Mouse (Mus musculus) lung, adult 2 months (tissue): Measurements from ENCODE around the gene Wee1. TPM values are rescaled to one million over a fixed set of nuclear protein-coding genes. Genes with fewer than 3 reads are reported as not detected.
A peak's percentile ranks its signal among the peaks of the same experiment; 100 is the strongest.
"Not testable (repeated sequence)": the region's sequence is repeated elsewhere in the genome, so short reads cannot be mapped to it uniquely, and the experiment has no call there.

Source experiments
- DNase-seq: peaks from one replicate; pipeline ENCODE4 v3.0.0; 2022
- H3K4me1 ChIP-seq: fragments of 200-500 bp; 2 replicates; pipeline ENCODE4 v1.6.1; 2011; ENCODE audit warnings: low read length; ENCODE audit not compliant: control insufficient read depth, insufficient read depth
- H3K4me3 ChIP-seq: fragments of 200-500 bp; replicated peaks from 2 replicates; pipeline ENCODE3; 2011; ENCODE audit warnings: low read depth, mild to moderate bottlenecking, control low read depth, low read length; ENCODE audit errors: extremely low read depth
- CTCF ChIP-seq: fragments of 200-500 bp; IDR thresholded peaks from 2 replicates; pipeline ENCODE4 v1.5.1; 2011; ENCODE audit warnings: mild to moderate bottlenecking, low read length, control low read depth; ENCODE audit not compliant: insufficient read depth
- POLR2A ChIP-seq: fragments of 200-500 bp; IDR thresholded peaks from 2 replicates; pipeline ENCODE4 v1.6.1; 2011; ENCODE audit warnings: low read depth, mild to moderate bottlenecking, control low read depth, low read length, borderline replicate concordance; ENCODE audit errors: extremely low read depth
- WGBS: fragments of 180-500 bp; shearing (Covaris S2); methylation state at CpG from one replicate; pipeline ENCODE4 v1.1.7; 2018; 5-methylcytosine and 5-hydroxymethylcytosine counted together
- polyA plus RNA-seq: library from polyadenylated mRNA; depleted of rRNA; stranded (reverse); fragments of >200 nt; gene quantifications from 2 replicates; pipeline ENCODE4 v1.2.3, GENCODE M21; 2012

The Wee1 gene
- polyA plus RNA-seq, 1 experiment: 2.9 TPM

DNA sequence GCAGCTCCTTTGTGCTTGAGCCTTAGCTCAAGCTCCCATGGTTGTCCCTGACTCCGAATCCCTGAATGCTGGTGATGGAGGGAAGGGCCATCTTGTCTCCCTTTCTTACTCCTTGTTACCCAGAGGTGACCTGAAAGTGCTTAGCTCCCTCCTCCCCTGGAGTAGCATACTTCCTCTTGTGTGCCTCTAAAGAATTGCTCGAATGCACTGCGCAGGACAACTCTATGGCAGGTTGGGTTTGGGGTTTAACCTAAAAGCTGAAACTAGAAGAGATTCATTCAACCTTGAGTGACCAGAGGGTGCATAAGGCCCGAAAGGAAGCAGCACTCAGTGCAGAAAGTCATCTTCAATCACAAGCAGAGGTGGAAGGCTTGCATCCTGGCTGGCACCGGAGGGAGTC is 31.0 kb downstream of the Wee1 start:
- no peak for DNase-seq
- 80% methylated on average over 5 of the region's 5 CpGs for WGBS
- TF ChIP-seq CTCF (no peak), POLR2A (no peak)
- Histone ChIP-seq H3K4me1 (peaks cover 5% of the 10 kb centered on the region), H3K4me3 (no peak overlapping the region)

DNA sequence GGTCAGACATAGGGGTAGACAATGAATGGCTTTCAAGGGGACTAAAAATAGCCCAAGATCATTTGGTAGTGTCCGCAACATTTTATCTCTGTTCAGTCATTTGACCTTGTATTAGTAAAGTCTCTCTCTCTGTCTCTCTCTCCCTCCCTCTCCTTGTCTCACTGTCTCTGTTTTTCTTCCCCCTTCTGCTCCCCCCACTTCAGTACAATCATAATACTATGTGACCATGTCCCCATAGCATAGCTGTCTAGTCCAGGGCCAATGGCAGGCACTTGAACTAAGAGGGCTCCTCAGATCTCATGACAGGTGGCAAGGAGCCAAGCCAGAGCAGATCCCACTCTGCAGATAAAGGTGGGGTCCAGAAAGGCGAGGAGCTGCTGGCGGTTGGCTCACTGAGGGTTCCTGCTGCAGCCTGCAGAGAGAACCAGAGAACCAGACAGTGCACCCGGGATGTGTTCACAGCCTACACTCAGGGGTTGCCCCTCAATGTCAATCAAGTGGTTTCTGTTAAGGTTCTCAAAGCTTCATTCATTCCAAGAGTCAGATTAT is 34.9 kb downstream of the Wee1 start:
- WGBS: 25% methylated on average over 4 of the region's 4 CpGs
- no peak for TF ChIP-seq POLR2A
- TF ChIP-seq CTCF: no peak

DNA sequence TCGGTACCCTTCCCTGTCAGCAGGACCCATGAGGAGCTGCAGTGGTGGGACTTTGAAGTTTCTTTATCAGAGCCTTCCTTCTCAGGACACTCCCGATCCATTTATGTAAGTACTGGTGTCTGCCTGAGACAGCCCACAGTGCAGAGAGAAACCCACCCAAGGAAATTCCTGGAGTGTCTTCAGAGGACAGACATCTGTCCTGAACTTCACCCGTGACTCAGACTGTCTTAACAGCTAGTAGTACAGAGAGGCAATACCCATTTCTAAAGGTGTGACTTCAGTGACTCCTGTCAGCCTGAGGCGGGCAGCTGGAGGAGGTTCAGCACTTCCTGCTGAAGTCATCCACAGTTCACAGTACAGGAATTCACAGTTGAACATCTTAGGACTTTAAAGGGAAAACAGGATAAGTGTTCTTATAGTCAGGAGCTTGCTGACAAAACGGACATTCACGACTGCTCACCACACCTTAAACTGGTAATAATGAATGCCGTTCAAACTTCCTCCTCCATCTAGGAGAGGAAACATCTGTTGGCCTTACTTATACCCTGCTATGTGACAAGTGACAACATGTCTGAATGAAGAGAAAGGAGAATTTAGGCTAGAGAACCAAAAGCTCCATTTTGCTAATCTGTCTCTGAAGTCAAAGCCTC is 35.5 kb downstream of the Wee1 start:
- TF ChIP-seq POLR2A: no peak
- DNase-seq: peak; percentile 20
- Histone ChIP-seq H3K4me1 (peaks cover 5% of the 10 kb centered on the region), H3K4me3 (no peak overlapping the region)
- WGBS: 7% methylated on average over 7 of the region's 7 CpGs

More for the DNA sequence above, 34.9 kb downstream of the Wee1 start:
- Histone ChIP-seq H3K4me1 (peaks cover 5% of the 10 kb centered on the region), H3K4me3 (no peak overlapping the region)
- peak; percentile 10 for DNase-seq

DNA sequence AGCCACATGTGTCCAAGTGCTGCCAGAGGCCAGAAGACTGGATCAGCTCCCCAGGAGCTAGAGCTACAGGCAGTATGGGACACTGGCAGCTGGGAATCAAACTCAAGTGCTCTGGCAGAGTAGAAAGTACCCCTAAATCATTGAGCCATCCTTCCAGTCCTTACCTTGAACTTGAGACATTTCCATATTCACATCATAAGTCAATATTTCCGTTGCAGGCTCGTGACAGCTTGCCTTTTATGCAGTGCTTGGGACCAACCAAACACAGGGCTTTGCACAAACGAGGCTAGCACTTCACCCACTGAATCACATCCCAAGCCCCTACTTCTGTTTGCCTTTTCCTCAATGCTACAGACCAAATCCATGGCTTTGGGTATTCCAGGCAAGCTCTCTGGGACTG is 36.2 kb downstream of the Wee1 start:
- DNase-seq: no peak
- Histone ChIP-seq H3K4me1 (peaks cover 5% of the 10 kb centered on the region), H3K4me3 (no peak overlapping the region)
- TF ChIP-seq CTCF: no peak
- no peak for TF ChIP-seq POLR2A
- 72% methylated on average over 3 of the region's 3 CpGs for WGBS

DNA sequence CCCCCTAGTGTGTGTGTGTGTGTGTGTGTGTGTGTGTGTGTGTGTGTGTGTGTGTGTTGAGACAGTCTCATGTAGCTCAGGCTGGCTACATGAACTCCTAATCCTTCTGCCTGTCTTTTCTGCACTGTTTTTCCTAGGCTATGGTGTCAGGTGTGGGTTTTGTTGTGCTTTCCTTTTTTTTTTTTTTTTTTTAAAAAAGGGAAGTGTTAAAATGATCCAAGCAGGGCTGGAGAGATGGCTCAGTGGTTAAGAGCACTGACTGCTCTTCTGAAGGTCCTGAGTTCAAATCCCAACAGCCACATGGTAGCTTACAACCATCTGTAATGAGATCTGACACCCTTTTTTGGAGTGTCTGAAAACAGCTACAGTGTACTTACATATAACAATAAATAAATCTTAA is 38.3 kb downstream of the Wee1 start:
- H3K4me1 ChIP-seq, DNase-seq, H3K4me3 ChIP-seq: not testable (repeated sequence)

DNA sequence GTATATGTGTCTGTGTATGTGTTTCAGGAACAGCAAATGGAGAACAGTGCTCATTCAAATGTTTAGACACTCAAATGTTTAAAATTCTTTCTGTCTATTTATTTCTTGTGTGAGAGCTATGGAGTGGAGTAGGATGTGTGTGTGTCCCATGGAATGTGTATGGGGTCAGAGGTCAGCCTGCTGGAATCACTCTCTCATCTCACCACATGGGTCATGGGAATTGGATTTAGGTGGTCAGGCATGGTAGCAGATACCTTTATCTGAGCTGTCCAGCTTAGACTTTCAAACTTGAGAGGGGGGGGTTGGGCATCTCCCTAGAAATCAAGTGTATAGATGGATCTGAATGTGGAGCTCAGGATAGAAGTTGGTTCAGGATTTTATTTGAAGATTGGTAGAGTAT is 38.8 kb downstream of the Wee1 start:
- TF ChIP-seq POLR2A: no peak
- TF ChIP-seq CTCF: no peak
- no peak overlapping the region for H3K4me3 ChIP-seq
- DNase-seq: no peak
- peaks cover 5% of the 10 kb centered on the region for H3K4me1 ChIP-seq

DNA sequence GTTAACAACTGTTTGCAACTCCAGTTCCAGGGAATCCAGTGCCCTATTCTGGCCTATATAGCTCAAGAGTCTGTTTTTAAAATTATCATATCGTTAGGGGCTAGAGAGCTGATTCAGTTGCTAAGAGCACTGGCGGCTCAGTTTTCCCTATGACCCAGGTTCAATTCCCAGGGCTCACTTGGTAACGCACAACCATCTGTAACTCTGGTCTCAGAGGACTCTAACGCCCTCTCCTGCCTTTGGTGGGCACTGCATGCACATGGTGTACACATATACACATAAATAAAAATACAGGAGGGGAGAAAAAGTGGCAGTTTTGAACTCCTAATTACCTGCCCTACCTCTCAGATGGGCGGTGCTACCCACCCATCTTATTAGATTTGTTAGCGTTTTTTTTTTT is 41.2 kb downstream of the Wee1 start:
- WGBS: 91% methylated on average over 6 of the region's 6 CpGs
- DNase-seq: no peak

DNA sequence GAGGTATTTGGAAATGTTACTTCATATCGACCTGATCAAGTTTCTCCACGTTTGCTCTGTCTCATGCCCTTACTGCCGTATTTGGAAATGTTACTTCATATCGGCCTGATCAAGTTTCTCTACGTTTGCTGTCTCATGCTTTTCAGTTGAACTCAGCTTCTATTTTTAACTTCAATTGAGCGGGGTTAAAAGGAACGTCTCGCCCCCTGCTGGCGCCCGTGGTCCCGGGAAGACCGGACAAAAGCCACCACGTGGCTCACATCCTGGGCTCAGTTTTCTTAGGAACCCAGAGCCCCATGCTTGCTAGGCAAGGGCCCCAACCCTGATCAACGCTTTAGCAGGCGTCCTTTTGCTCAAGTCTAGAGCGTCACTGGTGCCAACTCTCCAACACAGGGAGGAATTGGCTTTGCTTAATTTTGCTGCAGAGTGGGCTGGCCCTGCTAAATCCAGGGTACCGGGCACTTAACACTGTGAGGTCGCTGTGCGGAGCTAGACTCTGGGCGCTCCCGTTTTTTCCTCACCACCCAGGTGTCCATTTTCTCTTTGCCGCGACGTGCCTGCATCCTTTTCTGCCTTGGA is 42.3 kb downstream of the Wee1 start:
- peak; percentile 84 for DNase-seq
- no peaks in the 10 kb centered on the region; the same call in 1 of the 2 replicates for H3K4me1 ChIP-seq
- peak overlapping the region; percentile 74 for H3K4me3 ChIP-seq
- TF ChIP-seq CTCF (peak; percentile 59), POLR2A (peak; percentile 55; the same call in 1 of the 2 replicates)
- 1% methylated on average over 24 of the region's 24 CpGs for WGBS

More for the DNA sequence above, 41.2 kb downstream of the Wee1 start:
- TF ChIP-seq CTCF: 0 out of 2 replicates have a peak, but pooled peaks have one; percentile 7
- no peak for TF ChIP-seq POLR2A
- Histone ChIP-seq H3K4me3 (no peak overlapping the region), H3K4me1 (no peaks in the 10 kb centered on the region; the same call in 1 of the 2 replicates)

DNA sequence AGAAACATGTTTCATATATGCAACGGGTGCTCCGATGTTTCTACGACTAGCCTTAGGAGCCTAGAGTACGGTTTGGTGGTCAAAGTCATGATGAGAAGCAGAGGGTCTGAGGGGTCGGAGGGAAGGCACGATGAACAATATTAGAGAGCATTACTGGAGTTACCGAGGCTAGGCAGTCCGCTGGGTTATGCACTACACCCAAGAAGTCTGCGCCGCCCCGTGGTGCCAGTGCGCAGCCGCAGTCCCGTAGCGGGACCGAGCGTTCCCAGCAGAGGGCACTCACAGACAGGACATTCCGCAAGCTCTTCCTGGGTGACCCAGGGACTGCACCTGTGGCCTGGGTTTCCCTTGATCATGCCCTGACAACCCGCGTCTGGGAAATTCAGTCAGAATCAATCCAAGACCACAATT is 42.9 kb downstream of the Wee1 start:
- H3K4me3 ChIP-seq: peak overlapping the region; percentile 74
- peak; percentile 94 for DNase-seq
- peak; percentile 95 for TF ChIP-seq CTCF
- TF ChIP-seq POLR2A: peak; percentile 75; the same call in 1 of the 2 replicates
- under 1% methylated on average over 20 of the region's 20 CpGs for WGBS
- H3K4me1 ChIP-seq: no peaks in the 10 kb centered on the region; the same call in 1 of the 2 replicates

DNA sequence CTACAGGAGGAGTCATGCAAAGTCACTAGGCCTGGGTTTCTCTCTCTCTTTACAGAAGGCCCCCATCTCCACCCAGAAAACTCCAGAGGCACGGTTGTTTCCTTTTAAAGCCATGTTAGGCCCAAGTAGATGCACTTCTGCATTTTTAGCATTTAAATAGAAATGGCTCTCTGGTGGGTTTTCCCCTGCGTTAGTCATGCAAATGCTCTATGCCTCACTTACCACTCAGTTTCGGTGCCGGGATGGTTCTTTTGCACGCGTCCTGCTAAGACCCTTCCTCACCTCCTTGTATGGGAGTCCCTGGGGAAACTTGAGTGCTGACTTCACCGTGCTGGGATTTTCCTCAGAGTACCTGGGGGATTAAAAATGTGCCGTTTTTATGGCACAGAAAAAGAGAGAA is 44.4 kb downstream of the Wee1 start:
- Histone ChIP-seq H3K4me3 (no peak overlapping the region), H3K4me1 (no peaks in the 10 kb centered on the region; the same call in 1 of the 2 replicates)
- DNase-seq: no peak
- WGBS: 73% methylated on average over 8 of the region's 8 CpGs
- TF ChIP-seq CTCF (no peak), POLR2A (no peak)
